Mouse (Mus musculus) erythroblast, embryonic 14.5 days (primary cell): Measurements from ENCODE around the gene Acot12.

Source experiments
- GATA1 ChIP-seq: IDR thresholded peaks from 2 replicates; pipeline ENCODE4 v1.6.1; 2012; ENCODE audit warnings: low read length, inconsistent platforms, mixed read lengths
- TAL1 ChIP-seq: IDR thresholded peaks from 3 replicates; pipeline ENCODE4 v1.6.1; 2012; ENCODE audit warnings: low read length, inconsistent platforms, mixed read lengths

GRCm38 (mm10) chr13:91797442-91797841 lies 56.1 kb downstream of the Acot12 start:
- TF ChIP-seq GATA1 (no peak), TAL1 (no peak)
